Mouse (Mus musculus) G1E (cell line): ENCODE results near the gene Zfp11.
"Not testable (repeated sequence)": the region's sequence is repeated elsewhere in the genome, so short reads cannot be mapped to it uniquely, and the experiment has no call there.

Experiments
- CTCF ChIP-seq: IDR thresholded peaks from 2 replicates; pipeline ENCODE4 v1.5.1; 2012; ENCODE audit warnings: low read depth, low read length, inconsistent platforms, mixed read lengths
- GATA1 ChIP-seq: IDR thresholded peaks from 2 replicates; pipeline ENCODE4 v1.6.1; 2012; ENCODE audit warnings: borderline replicate concordance, low read length, inconsistent platforms, mixed read lengths

DNA sequence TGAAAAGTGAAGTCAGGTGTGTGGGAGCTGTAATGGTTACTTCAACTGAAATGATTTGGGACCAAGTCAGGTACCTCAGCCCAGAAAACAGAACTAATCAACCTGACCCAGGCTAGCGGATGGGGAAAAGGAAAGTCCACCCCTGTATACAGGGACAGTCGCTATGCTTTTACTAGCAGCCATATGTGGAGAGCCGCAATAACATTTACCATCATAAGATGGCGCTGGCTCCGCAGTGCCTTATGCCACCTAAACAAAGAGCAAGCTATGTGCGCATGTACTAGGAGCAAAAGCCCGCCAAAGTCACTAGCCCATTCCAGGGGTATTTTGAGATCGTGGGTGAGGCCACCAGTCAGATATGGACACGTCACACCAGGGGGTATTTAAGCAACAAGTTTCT, 49.3 kb downstream of the Zfp11 start:
- not testable (repeated sequence) for TF ChIP-seq CTCF, GATA1
